Mouse (Mus musculus) midbrain, embryonic 15.5 days (tissue): ENCODE measurements at regions not wholly inside any gene's neighbourhood (a gene's known extent, or its start where the extent isn't known, plus 50 kb on each side); places are given as distances from the start of the nearest gene placed in this dataset.

ENCODE experiments used
- ATAC-seq: fragments of 200-750 bp; cut with Nextera tagmentation; replicated peaks from 2 replicates; pipeline ENCODE4 v1.8.0; 2017; ENCODE audit warnings: moderate TSS enrichment
- H3K27ac ChIP-seq: fragments of 300-500 bp; sonication (generic); 2 replicates; pipeline ENCODE4 v1.5.1; 2015; ENCODE audit warnings: mild to moderate bottlenecking, inconsistent platforms
- H3K27me3 ChIP-seq: fragments of 300-500 bp; sonication (generic); replicated peaks from 2 replicates; pipeline ENCODE4 v1.6.1; 2015; ENCODE audit warnings: inconsistent platforms
- H3K36me3 ChIP-seq: fragments of 300-500 bp; sonication (generic); replicated peaks from 2 replicates; pipeline ENCODE4 v1.6.1; 2015; ENCODE audit warnings: inconsistent platforms
- H3K4me1 ChIP-seq: fragments of 300-500 bp; sonication (generic); 2 replicates; pipeline ENCODE4 v1.6.1; 2015; ENCODE audit warnings: inconsistent platforms
- H3K4me2 ChIP-seq: fragments of 300-500 bp; sonication (generic); 2 replicates; pipeline ENCODE4 v1.6.1; 2015; ENCODE audit warnings: inconsistent platforms, mild to moderate bottlenecking, moderate library complexity
- H3K4me3 ChIP-seq: fragments of 300-500 bp; sonication (generic); 2 replicates; pipeline ENCODE4 v1.5.1; 2015; ENCODE audit warnings: mild to moderate bottlenecking, inconsistent platforms
- H3K9ac ChIP-seq: fragments of 300-500 bp; sonication (generic); 2 replicates; pipeline ENCODE4 v1.6.1; 2015; ENCODE audit warnings: mild to moderate bottlenecking, inconsistent platforms
- H3K9me3 ChIP-seq: fragments of 300-500 bp; sonication (generic); 2 replicates; pipeline ENCODE4 v1.6.1; 2016; ENCODE audit warnings: inconsistent platforms
- WGBS: fragments of 180-500 bp; shearing (Covaris S2); methylation state at CpG from one replicate; pipeline ENCODE4 v1.1.7; 2015; ENCODE audit warnings: mixed read lengths; 5-methylcytosine and 5-hydroxymethylcytosine counted together

GRCm38 (mm10) chr4:88956151-88956550 is 76.2 kb upstream of the Ifne start:
- Histone ChIP-seq H3K9ac (no peak overlapping the region), H3K27me3 (no peaks in the 10 kb centered on the region), H3K4me2 (no peak overlapping the region), H3K27ac (no peak overlapping the region), H3K4me3 (no peak overlapping the region), H3K9me3 (no peaks in the 10 kb centered on the region), H3K36me3 (no peaks in the 10 kb centered on the region), H3K4me1 (no peaks in the 10 kb centered on the region)
- no peak for ATAC-seq
- WGBS = 44% methylated on average over 7 of the region's 7 CpGs

GRCm38 (mm10) chr4:88955571-88955970 is 75.6 kb upstream of the Ifne start:
- Histone ChIP-seq H3K9ac (no peak overlapping the region), H3K36me3 (no peaks in the 10 kb centered on the region), H3K4me3 (no peak overlapping the region), H3K4me1 (no peaks in the 10 kb centered on the region), H3K27me3 (no peaks in the 10 kb centered on the region), H3K4me2 (no peak overlapping the region), H3K27ac (no peak overlapping the region), H3K9me3 (no peaks in the 10 kb centered on the region)
- ATAC-seq = no peak
- 87% methylated on average over 7 of the region's 7 CpGs for WGBS

GRCm38 (mm10) chr4:88954045-88954444 is 74.0 kb upstream of the Ifne start:
- ATAC-seq = no peak
- 91% methylated on average over 3 of the region's 3 CpGs for WGBS
- Histone ChIP-seq H3K4me2 (no peak overlapping the region), H3K4me1 (no peaks in the 10 kb centered on the region), H3K9ac (no peak overlapping the region), H3K36me3 (no peaks in the 10 kb centered on the region), H3K27ac (no peak overlapping the region), H3K27me3 (no peaks in the 10 kb centered on the region), H3K9me3 (no peaks in the 10 kb centered on the region), H3K4me3 (no peak overlapping the region)

GRCm38 (mm10) chr4:88951034-88951336 is 71.0 kb upstream of the Ifne start:
- WGBS = 50% methylated on average over 1 of the region's 1 CpGs
- Histone ChIP-seq H3K4me2 (no peak overlapping the region), H3K9ac (no peak overlapping the region), H3K27ac (no peak overlapping the region), H3K27me3 (no peaks in the 10 kb centered on the region), H3K9me3 (no peaks in the 10 kb centered on the region), H3K36me3 (no peaks in the 10 kb centered on the region), H3K4me1 (no peaks in the 10 kb centered on the region), H3K4me3 (no peak overlapping the region)
- ATAC-seq = no peak

GRCm38 (mm10) chr4:88950181-88951033 is 70.4 kb upstream of the Ifne start:
- H3K9me3 ChIP-seq = no peaks in the 10 kb centered on the region
- H3K4me3 ChIP-seq = no peak overlapping the region
- no peaks in the 10 kb centered on the region for H3K27me3 ChIP-seq
- H3K27ac ChIP-seq = no peak overlapping the region
- no peak overlapping the region for H3K9ac ChIP-seq
- no peaks in the 10 kb centered on the region for H3K36me3 ChIP-seq
- no peak for ATAC-seq
- no peak overlapping the region for H3K4me2 ChIP-seq
- 44% methylated on average over 12 of the region's 12 CpGs for WGBS
- no peaks in the 10 kb centered on the region for H3K4me1 ChIP-seq

- H3K9ac ChIP-seq = no peak overlapping the region
- H3K4me2 ChIP-seq = no peak overlapping the region
- H3K27ac ChIP-seq = no peak overlapping the region
- H3K36me3 ChIP-seq = no peaks in the 10 kb centered on the region
- H3K27me3 ChIP-seq = no peaks in the 10 kb centered on the region
- no peak for ATAC-seq
- H3K4me1 ChIP-seq = no peaks in the 10 kb centered on the region
- 92% methylated on average over 4 of the region's 4 CpGs for WGBS
- no peak overlapping the region for H3K4me3 ChIP-seq
- no peaks in the 10 kb centered on the region for H3K9me3 ChIP-seq
Observed at GRCm38 (mm10) chr4:88948027-88948859, 68.2 kb upstream of the Ifne start.

GRCm38 (mm10) chr4:88941955-88942354 is 62.0 kb upstream of the Ifne start:
- Histone ChIP-seq H3K4me1 (no peaks in the 10 kb centered on the region), H3K36me3 (no peaks in the 10 kb centered on the region), H3K27ac (no peak overlapping the region), H3K4me3 (no peak overlapping the region), H3K27me3 (peaks cover 7% of the 10 kb centered on the region), H3K4me2 (no peak overlapping the region), H3K9me3 (no peaks in the 10 kb centered on the region), H3K9ac (no peak overlapping the region)
- 83% methylated on average over 4 of the region's 4 CpGs for WGBS
- no peak for ATAC-seq

- Histone ChIP-seq H3K4me3 (no peak overlapping the region), H3K27me3 (peaks cover 13% of the 10 kb centered on the region), H3K9me3 (no peaks in the 10 kb centered on the region), H3K36me3 (no peaks in the 10 kb centered on the region), H3K4me2 (no peak overlapping the region), H3K9ac (no peak overlapping the region), H3K4me1 (no peaks in the 10 kb centered on the region), H3K27ac (no peak overlapping the region)
- WGBS = 84% methylated on average over 2 of the region's 2 CpGs
- no peak for ATAC-seq
Observed at GRCm38 (mm10) chr4:88940670-88941069, 60.7 kb upstream of the Ifne start.

- peaks cover 17% of the 10 kb centered on the region for H3K27me3 ChIP-seq
- H3K4me1 ChIP-seq = no peaks in the 10 kb centered on the region
- H3K36me3 ChIP-seq = no peaks in the 10 kb centered on the region
- no peak overlapping the region for H3K9ac ChIP-seq
- peak overlapping the region; percentile 86; the same call in 1 of the 2 replicates for H3K4me2 ChIP-seq
- no peak overlapping the region for H3K4me3 ChIP-seq
- H3K9me3 ChIP-seq = no peaks in the 10 kb centered on the region
- WGBS = 78% methylated on average over 4 of the region's 4 CpGs
- no peak overlapping the region for H3K27ac ChIP-seq
- ATAC-seq = no peak
Observed at GRCm38 (mm10) chr4:88939397-88939796, 59.4 kb upstream of the Ifne start.

- WGBS = 5% methylated on average over 11 of the region's 11 CpGs
- no peak; the same call in 1 of the 2 replicates for ATAC-seq
- no peaks in the 10 kb centered on the region for H3K9me3 ChIP-seq
Observed at GRCm38 (mm10) chr4:88938712-88939032, 58.7 kb upstream of the Ifne start.

GRCm38 (mm10) chr4:88937866-88938711 is 58.1 kb upstream of the Ifne start:
- H3K9ac ChIP-seq = peak overlapping the region; percentile 66
- peaks cover 17% of the 10 kb centered on the region for H3K27me3 ChIP-seq
- no peaks in the 10 kb centered on the region for H3K4me1 ChIP-seq
- WGBS = under 1% methylated on average over 102 of the region's 104 CpGs
- peak overlapping the region; percentile 83 for H3K27ac ChIP-seq
- ATAC-seq = peak; percentile 98
- H3K4me2 ChIP-seq = peak overlapping the region; percentile 86
- peak overlapping the region; percentile 66 for H3K4me3 ChIP-seq
- no peaks in the 10 kb centered on the region for H3K9me3 ChIP-seq
- no peaks in the 10 kb centered on the region for H3K36me3 ChIP-seq

More at GRCm38 (mm10) chr4:88938712-88939032, 58.7 kb upstream of the Ifne start:
- Histone ChIP-seq H3K4me1 (no peaks in the 10 kb centered on the region), H3K36me3 (no peaks in the 10 kb centered on the region), H3K9ac (peak overlapping the region; percentile 66), H3K4me3 (peak overlapping the region; percentile 66), H3K27me3 (peaks cover 17% of the 10 kb centered on the region), H3K27ac (peak overlapping the region; percentile 83), H3K4me2 (peak overlapping the region; percentile 86)

GRCm38 (mm10) chr4:88936976-88937375 is 57.0 kb upstream of the Ifne start:
- Histone ChIP-seq H3K27ac (no peak overlapping the region), H3K4me1 (no peaks in the 10 kb centered on the region), H3K4me2 (no peak overlapping the region), H3K4me3 (no peak overlapping the region), H3K9ac (no peak overlapping the region), H3K27me3 (peaks cover 17% of the 10 kb centered on the region), H3K36me3 (no peaks in the 10 kb centered on the region), H3K9me3 (no peaks in the 10 kb centered on the region)
- ATAC-seq = no peak
- 71% methylated on average over 6 of the region's 6 CpGs for WGBS
